Mouse (Mus musculus) heart, postnatal 25 days (tissue): ENCODE data around the gene Ugt2b1. TPM values are rescaled to one million over a fixed set of nuclear protein-coding genes. Genes with fewer than 3 reads are reported as not detected.
"Not testable (repeated sequence)": the region's sequence is repeated elsewhere in the genome, so short reads cannot be mapped to it uniquely, and the experiment has no call there.

Source experiments
- DNase-seq: peaks from one replicate; pipeline ENCODE4 v3.0.0; 2022; ENCODE audit warnings: low spot score
- intact Hi-C: fragments of 180-260 bp; cut with DNase I; formaldehyde crosslinking; loops from one replicate; pipeline ENCODE4 v1.15.1; 2025
- total RNA-seq, 2 experiments: library from RNA; stranded (reverse); gene quantifications; 2 replicates each; pipeline ENCODE4 v1.2.3; 2021

The Ugt2b1 gene
- not detected for total RNA-seq

DNA sequence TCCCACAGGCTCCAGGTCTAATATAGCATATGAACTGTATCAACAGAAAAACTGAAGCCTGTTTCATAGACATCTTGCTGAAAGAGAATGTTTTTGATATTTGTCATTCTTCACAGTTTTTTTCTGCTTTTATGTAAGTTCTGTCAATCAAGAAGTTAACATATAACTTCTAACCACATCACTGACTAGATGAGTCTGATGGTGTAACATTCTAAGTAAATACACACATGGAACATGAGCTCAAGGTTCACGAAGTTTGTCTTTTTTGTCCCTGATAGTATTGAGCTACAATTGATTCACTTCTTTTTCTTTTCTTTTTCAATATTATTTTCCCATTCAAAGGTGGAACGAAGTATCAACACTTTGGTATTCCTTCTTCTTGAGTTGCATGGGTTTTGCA, at the start of gene Ugt2b1:
TSS of gene Ugt2b1 (minus strand) at position 105 of the 400 bp plus-strand sequence.
- no peak for DNase-seq
- intact Hi-C loops: no loop called here

DNA sequence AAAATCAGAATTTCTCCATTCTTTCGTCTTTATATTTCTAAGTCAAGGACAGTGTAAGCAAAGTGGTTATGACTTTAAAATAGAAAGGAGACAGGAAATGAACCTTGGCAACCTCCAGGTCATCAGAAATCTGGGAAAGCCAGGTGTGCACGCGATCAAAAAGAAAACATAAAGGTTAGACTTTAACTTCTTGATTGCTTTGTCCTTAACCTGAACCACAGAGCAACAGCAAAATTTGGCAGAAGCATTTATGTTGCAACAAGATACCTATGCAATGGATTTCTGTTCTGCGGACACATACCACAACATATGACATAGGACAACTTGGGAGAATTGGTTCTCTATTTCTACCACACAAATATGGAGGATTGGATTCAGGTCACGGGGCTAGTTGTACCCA, 40.9 kb upstream of the Ugt2b1 start:
- DNase-seq, intact Hi-C loops: not testable (repeated sequence)

DNA sequence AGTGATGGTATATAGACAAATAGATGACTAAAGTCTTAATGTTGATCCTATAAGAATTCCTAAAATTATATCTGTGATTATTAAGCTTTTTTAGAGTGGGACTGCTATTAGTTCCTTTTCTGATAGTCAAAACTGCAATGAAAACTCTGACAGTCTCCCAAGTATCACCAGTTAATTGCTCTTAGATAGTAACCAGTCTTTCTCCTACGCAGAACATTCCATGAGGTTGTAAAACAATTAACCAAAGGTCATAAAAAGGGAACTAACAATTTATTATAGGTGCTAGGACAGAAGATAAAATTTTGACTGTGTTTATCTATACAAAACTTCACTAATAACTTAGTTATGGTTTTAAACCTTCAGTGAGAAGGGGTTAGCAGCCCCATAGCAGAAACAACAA, 36.5 kb upstream of the Ugt2b1 start:
- DNase-seq, intact Hi-C loops: not testable (repeated sequence)

DNA sequence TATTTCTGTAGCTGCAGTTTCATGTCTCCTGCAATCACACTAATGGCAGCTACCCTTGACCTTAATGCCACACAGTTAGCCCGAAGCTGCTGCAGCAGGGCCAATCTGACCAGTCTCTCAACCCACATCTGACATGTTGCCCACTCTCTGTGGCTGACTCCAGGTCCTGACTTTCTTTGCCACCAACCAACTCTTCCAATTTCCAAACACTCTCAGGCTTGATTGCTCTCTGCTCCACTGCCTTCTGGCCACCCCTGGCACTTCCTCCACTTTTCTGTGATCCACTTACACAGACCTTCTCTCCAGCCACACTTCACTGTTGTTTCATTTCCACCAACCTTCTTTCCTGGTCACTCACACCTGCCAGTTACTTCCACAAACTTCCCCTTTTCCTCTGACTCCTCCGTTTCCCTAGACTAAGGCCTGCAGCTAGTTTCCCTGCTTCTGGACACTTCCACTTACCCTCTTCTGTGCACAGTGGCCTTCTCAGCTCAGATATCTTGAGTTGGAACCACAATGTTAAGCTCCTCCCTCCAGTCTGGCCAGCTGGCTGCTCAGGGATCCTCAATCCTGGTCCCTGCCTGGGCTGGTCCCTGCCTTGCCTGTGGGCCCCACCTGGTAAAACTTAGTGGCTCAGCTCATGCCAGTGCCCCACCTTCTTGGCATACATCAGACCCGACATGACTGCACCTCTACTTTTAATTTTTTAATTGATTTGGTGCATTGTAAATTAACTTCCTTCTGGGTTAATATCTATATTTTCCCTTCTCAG, 35.4 kb upstream of the Ugt2b1 start:
- intact Hi-C loops: no loop called here
- DNase-seq: no peak

DNA sequence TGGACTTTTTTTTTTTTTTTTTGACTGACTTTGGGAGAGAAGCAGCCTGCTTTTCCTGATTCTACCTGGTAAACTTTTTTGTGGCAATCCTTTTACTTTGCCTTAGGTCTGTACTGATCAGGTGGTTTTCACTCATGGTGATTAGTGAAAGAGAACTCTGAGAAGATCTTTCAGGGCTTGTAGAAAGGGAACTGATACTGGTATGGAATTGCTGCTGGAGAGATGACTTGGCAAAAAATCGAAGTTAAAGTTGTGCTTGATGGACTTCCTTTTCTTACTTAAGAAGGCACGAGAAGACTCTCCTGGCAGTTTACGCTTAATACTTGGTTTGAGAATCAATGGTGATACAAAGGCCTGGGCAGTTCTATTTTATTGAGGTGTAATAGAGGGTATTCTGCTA, 34.2 kb upstream of the Ugt2b1 start:
- no peak for DNase-seq
- intact Hi-C loops: no loop called here

DNA sequence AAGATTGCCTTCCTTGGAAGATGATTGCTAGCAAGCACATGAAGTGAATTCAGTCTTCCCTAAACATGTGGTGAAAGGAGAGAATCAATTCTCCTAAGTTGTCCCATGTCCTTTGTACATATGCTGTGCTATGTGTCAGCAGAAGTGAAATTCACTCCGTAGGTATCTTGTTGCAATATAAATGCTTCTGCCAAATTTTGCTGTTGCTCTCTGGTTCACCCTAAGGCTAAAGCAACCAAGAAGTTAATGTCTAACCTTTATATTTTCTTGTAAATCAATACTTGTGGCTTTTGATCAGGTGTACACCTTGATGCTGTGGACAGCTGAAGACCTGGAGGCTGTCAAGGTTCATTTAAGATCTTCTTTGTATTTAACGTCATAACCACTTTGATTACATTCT, 15.8 kb upstream of the Ugt2b1 start:
- intact Hi-C loops: no loop called here
- no peak for DNase-seq

DNA sequence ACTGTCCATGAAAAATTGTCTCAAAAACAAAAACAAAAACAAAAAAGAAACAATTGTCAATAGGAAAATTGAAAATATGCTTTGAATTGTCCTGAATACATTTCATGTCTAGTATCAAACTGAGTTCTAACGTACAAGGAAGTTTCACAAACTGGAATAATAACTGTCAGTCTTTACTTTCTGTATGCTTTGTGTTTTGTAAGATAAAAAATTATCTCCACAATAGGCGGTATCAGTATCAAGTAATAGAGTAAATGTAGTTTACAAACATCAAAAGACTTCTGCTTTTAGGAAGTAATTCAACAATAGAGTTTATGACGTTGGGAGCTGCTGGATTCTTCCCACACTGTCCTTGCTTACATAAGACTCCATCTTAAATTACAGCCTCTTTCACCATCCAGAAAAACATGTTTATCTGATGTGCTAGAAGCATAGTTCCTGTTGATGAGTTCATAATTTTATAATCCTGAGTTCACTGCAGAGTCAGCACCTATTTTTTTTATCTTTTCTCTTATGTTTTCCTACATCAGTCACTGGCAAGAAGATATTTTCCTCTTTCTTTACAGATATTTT, 5.6 kb downstream of the Ugt2b1 start:
- intact Hi-C loops: no loop called here
- no peak for DNase-seq

DNA sequence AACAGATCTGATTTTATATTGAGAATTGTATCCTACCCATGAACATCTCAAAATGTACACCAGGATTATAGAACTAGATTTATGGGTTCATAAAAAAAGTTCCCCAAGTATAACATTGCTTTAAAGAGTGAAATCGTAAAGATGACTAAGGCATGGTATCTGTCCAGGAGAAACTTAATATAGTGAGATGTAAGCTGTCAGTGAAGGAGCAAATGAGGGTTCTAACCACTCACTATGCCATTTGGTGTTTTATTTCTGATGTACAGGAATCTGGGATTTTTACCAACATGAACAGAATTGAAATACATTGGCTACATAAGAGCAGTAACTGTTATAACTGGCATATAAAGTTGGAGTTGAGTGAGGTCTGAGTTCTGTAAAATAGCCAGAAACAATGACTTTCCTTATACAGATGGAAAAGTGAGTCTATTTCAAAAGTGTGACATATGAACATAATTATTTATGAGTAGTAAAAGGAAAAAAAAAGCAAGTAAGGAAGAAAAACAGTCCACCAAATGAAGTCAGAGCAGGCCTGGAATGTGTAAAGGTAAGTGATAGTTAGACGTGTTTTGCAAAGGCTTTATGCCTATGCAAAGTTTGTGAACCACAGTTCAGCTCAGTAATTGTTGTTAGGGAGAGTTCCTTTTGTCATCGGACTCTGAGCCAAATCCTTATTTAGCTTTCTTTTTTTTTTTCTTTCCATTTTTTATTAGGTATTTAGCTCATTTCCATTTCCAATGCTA, 14.8 kb downstream of the Ugt2b1 start:
- DNase-seq: no peak
- intact Hi-C loops: no loop called here

DNA sequence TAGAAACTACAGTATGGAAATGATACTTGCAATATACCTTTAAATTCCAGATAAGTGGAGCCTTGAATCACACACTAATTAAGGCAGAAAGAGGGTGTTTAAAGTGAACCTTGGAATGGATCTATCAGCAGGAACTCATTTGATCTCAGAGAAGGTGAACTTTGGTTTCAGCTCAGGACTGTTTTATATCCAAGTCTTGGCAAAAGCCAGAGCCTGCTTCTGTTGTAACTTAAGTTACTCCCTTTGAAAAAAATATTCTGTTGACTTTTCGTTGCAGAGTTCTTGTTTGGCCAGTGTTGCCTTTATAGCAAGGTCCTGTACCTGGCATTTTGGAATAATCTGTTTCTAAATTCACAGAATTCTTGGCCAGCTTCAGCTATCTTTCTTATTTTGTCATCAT, 15.6 kb downstream of the Ugt2b1 start:
- intact Hi-C loops: no loop called here
- DNase-seq: no peak

DNA sequence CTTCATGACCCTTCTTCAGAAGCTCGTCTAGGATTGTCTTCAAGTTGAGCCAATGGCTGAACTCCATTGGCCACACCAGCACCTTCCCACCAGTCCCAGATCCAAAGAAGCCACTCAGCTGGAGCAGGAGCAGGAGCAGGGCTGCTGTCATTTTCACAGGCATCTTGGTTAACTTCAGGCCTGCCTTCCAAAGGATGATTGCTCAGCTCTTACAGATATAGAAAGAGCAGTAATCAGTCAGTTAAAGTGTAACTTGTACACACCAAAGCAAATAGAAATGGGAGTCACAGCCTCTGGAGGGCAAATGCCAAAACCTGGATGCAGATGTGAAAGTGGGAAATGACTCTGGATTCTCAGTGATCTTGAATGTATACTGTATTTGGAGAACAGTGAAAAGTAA, 19.6 kb downstream of the Ugt2b1 start, which contains the start of gene Ugt2b34:
TSS of gene Ugt2b34 (minus strand) at position 180 of the 400 bp plus-strand sequence.
- DNase-seq: no peak
- intact Hi-C loops: loop anchor here (5.0 kb wide), 1 partner anchor 44 kb away; no protein-coding TSS in a partner anchor

DNA sequence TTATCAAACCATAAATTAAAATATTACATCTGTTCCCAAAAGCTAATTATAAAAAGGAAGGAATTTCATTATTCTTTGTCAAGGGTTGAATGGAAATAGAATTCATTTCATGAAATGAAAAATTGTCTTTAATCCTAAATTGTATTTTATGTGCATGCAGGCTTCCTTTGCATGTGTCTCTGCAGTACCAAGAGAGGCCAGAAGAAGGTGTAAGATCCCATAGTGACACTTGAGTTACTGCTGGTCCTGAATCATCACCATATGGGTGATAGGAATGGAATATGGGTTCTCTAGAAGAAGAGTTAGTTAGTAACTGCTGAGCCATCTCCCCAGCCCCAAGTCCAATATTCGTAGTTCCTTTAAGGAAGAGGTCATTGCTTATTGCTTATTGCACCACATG, 36.4 kb downstream of the Ugt2b1 start:
- no peak for DNase-seq
- intact Hi-C loops: no loop called here

DNA sequence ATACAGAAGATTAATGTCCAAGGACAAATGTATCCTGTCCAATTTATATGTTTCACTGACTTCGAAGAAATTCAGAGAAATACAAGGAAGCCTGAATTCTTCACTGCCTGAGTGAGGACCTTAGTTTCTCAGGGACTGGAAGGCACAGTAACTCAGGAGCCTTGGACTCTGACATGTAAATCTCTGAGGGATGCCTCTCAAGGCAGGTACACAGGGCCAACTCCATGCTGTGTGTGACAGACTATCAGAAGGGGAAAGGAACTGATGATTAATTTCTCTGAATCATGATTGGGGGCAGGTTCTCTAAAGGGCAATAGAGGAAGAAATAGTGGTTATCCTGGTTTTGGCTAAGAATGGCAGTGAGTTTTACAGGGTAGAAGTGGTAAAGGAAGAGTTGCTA, 37.9 kb downstream of the Ugt2b1 start:
- DNase-seq: no peak
- intact Hi-C loops: no loop called here

DNA sequence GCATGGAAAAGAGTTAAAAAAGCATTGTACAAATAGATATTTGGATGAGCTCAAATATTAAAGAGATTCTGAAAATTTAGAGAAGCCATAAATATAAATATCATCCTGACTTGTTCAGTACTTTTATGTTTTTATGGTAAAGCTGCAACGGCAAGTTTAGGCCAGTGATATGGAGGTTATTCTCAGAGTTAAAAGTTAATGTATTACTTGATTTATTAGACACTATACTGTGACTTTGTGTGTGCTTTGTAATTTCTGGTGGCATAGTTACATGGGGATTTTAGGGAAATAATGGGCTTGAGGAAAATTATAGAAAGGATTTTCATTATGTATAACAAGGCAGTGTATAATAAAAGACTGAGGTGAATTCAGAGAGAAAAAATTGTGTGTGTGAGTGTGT, 39.2 kb downstream of the Ugt2b1 start:
- intact Hi-C loops: no loop called here

DNA sequence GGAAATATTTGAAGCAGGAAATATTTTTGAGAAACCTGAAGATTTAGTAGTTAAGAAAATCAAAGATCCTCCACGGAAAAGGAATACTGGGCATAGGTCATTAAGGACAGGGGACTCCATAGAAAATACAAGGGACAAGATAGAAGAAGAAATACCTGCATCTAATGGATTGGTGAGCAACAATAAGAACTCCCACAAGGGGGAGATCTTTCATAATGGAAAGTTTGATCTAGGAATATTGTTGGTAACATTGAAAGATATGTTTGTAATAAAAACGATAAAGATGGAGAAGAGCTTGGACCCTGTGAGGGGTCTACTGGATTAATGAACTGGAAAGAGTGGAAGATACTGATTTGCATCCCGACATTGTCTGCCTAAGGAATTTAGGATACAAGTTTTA, 39.7 kb downstream of the Ugt2b1 start:
- intact Hi-C loops: no loop called here
- DNase-seq: no peak

More for the DNA sequence above, 39.2 kb downstream of the Ugt2b1 start:
- no peak for DNase-seq

DNA sequence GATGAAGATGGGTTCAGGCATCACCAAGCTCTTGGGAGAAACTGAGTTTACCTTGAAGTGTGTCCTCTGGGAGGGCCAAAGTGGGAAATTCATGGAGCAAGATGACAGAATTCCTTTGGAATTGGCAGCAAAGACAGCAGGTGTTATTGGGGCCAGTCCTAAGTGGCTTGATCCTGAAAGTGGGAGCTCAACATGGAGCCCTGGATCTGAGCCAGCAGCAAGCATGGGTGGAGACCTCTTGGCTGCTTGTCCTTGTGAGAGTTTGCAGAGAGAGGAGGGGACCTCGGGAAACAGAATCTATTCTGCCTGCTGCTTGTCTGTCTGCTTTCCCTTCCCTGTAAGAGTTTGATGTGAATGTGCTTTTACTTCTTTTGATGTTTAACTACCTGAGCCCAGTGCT, 54.5 kb downstream of the Ugt2b1 start:
- intact Hi-C loops: no loop called here
- no peak for DNase-seq

Other genes starting within 250 kb of the Ugt2b1 start
- not detected for gene Tmprss11e, start 180.7 kb downstream of the Ugt2b1 start, total RNA-seq
- gene Ythdc1, start 122.3 kb downstream of the Ugt2b1 start, total RNA-seq: 10 to 100 TPM; 28.8 to 35.1 TPM
- not detected for gene Ugt2b34, start 19.6 kb downstream of the Ugt2b1 start, total RNA-seq
- not detected for gene Ugt2b35, start 74.3 kb upstream of the Ugt2b1 start, total RNA-seq
- not detected for gene Ugt2b36, start 166.0 kb upstream of the Ugt2b1 start, total RNA-seq
- not detected for gene Ugt2b5, start 213.8 kb upstream of the Ugt2b1 start, total RNA-seq